Mouse (Mus musculus): ENCODE measurements around the gene Padi2. TPM values are rescaled to one million over a fixed set of nuclear protein-coding genes. Genes with fewer than 3 reads are reported as not detected.

Gene Padi2
- polyA plus RNA-seq, 1 experiment from 2014 or later = 8.4 TPM

GRCm38 (mm10) chr4:140882365-140882764, 23.8 kb upstream of the Padi2 start:
- no peak for ATAC-seq (ENCODE audit: low FRiP score, low read depth)

DNA sequence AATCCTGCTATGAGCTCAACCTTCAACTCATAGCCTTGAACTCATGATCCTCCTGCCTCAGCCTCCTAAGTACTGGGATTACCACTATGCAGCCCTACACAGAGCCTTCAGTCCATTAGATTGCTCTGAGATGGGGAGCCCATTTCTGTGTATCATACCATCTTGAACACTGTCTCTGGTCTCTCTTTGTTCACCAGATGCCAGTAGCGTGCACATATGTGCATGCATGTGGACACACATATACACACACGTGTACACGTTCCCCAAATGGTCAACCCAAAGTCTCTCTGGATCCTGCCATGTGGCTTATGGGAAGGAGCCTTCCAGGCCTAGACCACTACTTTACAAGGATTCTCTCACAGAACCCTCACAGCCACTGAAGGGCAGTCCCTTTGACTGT, 23.2 kb upstream of the Padi2 start:
- ATAC-seq (ENCODE audit: low FRiP score, low read depth) = no peak
- Histone ChIP-seq H3K27me3 (replicated peaks) (no peaks in the 10 kb centered on the region), H3K4me1 (no peaks in the 10 kb centered on the region), H3K9me3 (peaks cover 10% of the 10 kb centered on the region; the same call in 1 of the 2 replicates), H3K4me3 (no peak overlapping the region), H3K4me2 (replicated peaks) (no peak overlapping the region), H3K27ac (no peak overlapping the region), H3K36me3 (no peaks in the 10 kb centered on the region), H3K9ac (no peak overlapping the region)
- WGBS = 98% methylated on average over 3 of the region's 3 CpGs

More at GRCm38 (mm10) chr4:140882365-140882764, 23.8 kb upstream of the Padi2 start:
- Histone ChIP-seq H3K9me3 (peaks cover 10% of the 10 kb centered on the region; the same call in 1 of the 2 replicates), H3K36me3 (no peaks in the 10 kb centered on the region), H3K4me1 (peaks cover 5% of the 10 kb centered on the region; the same call in 1 of the 2 replicates), H3K4me3 (no peak overlapping the region), H3K9ac (no peak overlapping the region), H3K27me3 (replicated peaks) (no peaks in the 10 kb centered on the region), H3K4me2 (replicated peaks) (no peak overlapping the region), H3K27ac (no peak overlapping the region)
- WGBS = 63% methylated on average over 4 of the region's 4 CpGs

DNA sequence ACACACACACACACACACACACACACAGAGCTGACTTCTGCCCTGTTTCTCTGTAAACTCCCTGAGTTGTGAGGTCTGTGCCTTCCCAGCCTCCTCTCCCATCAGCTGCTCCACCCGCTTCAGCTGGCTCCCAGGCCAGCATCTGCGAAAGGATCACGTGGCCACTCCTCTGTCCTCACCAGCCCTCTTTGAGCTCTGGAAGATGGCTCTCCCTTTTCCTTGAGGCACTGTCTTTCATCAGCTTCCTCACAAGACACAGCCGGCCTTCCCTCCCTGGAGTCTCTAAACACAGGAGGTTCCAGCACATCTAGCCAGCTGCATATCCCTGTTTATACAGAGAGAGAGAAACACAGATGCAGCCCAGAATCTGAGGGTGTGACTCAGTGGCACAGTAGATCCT, 22.3 kb upstream of the Padi2 start:
- Histone ChIP-seq H3K4me2 (replicated peaks) (no peak overlapping the region), H3K4me3 (no peak overlapping the region), H3K36me3 (no peaks in the 10 kb centered on the region), H3K27me3 (replicated peaks) (no peaks in the 10 kb centered on the region), H3K9ac (no peak overlapping the region), H3K27ac (no peak overlapping the region), H3K4me1 (no peaks in the 10 kb centered on the region), H3K9me3 (peaks cover 10% of the 10 kb centered on the region; the same call in 1 of the 2 replicates)
- 44% methylated on average over 4 of the region's 4 CpGs for WGBS
- no peak for ATAC-seq (ENCODE audit: low FRiP score, low read depth)

GRCm38 (mm10) chr4:140891525-140892162, 14.5 kb upstream of the Padi2 start:
- Histone ChIP-seq H3K9ac (no peak overlapping the region), H3K4me2 (replicated peaks) (no peak overlapping the region), H3K9me3 (peaks cover 10% of the 10 kb centered on the region; the same call in 1 of the 2 replicates), H3K27me3 (replicated peaks) (no peaks in the 10 kb centered on the region), H3K4me1 (no peaks in the 10 kb centered on the region), H3K4me3 (no peak overlapping the region), H3K36me3 (no peaks in the 10 kb centered on the region), H3K27ac (no peak overlapping the region)
- WGBS = 93% methylated on average over 14 of the region's 14 CpGs
- no peak for ATAC-seq (ENCODE audit: low FRiP score, low read depth)

GRCm38 (mm10) chr4:140892163-140892530, 14.0 kb upstream of the Padi2 start:
- WGBS = 64% methylated on average over 1 of the region's 1 CpGs

DNA sequence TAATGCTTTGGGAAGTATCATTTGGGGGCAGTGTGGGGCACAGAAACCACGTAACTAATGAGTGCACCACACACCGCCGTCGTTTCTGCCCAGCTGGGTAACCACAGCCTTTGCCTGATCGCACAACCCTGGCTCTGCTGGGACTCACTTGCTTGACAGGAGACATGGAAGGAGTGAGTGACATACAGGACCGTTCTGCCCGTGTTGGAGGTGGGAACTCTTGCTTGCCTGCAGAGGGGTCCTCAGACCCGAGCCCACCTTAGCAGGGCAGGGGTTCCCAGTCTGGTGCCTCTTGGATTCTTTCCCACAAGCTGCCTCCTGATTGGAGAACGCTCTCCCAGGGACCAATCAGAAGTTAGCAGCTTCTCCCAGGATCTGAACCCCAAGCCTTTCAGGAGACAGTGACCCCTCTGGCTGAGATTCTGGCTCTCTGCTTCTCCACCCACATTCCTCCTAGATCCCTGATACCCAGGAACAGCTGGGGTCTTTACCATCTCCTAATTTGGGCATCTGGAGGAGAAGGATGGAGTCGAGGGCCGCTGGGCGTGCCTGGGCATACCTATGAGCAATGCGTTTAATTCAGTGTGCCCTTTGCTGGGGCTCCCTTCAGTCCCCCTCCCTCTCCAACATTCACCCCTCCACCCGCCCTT, 1.2 kb upstream of the Padi2 start:
- Histone ChIP-seq H3K4me1 (peaks cover 11% of the 10 kb centered on the region), H3K36me3 (no peaks in the 10 kb centered on the region), H3K4me2 (replicated peaks) (no peak overlapping the region), H3K27ac (no peak overlapping the region), H3K9me3 (no peaks in the 10 kb centered on the region), H3K27me3 (replicated peaks) (peaks cover 36% of the 10 kb centered on the region), H3K9ac (no peak overlapping the region), H3K4me3 (no peak overlapping the region)
- no peak for ATAC-seq (ENCODE audit: low FRiP score, low read depth)
- 59% methylated on average over 14 of the region's 14 CpGs for WGBS

More at GRCm38 (mm10) chr4:140892163-140892530, 14.0 kb upstream of the Padi2 start:
- no peak overlapping the region for H3K9ac ChIP-seq
- peaks cover 10% of the 10 kb centered on the region; the same call in 1 of the 2 replicates for H3K9me3 ChIP-seq
- H3K36me3 ChIP-seq = no peaks in the 10 kb centered on the region
- H3K4me3 ChIP-seq = no peak overlapping the region
- no peaks in the 10 kb centered on the region for H3K4me1 ChIP-seq
- H3K27ac ChIP-seq = no peak overlapping the region
- ATAC-seq (ENCODE audit: low FRiP score, low read depth) = no peak
- no peak overlapping the region for H3K4me2 ChIP-seq (replicated peaks)
- no peaks in the 10 kb centered on the region for H3K27me3 ChIP-seq (replicated peaks)

DNA sequence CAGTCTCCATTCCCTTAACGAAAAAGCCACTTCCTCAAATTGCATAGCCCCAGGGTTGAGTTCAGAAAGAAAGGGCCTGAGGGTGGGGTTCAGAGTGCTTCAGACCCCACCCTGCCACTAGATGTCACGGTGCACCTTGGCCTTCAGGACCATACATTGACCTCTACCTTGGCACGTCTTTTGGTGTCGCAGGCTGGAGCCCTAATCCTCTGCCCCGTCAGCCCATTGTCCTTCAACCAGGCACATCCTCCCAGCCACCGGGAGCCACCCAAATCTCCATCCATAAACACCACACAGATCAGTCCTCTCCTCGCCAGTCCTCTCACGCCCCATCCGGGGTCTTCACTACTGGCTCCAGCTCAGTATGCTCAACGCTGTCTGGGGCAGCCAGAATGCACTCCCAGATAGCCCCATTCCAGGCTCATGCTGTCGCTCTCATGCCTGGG, 695 bp upstream of the Padi2 start:
- Histone ChIP-seq H3K9ac (0 out of 2 replicates have a peak overlapping the region, but pooled peaks have one; percentile 33), H3K9me3 (no peaks in the 10 kb centered on the region), H3K4me3 (no peak overlapping the region; the same call in 1 of the 2 replicates), H3K36me3 (no peaks in the 10 kb centered on the region), H3K27me3 (replicated peaks) (peaks cover 36% of the 10 kb centered on the region), H3K27ac (no peak overlapping the region), H3K4me2 (replicated peaks) (peak overlapping the region; percentile 73), H3K4me1 (peaks cover 11% of the 10 kb centered on the region)
- 18% methylated on average over 11 of the region's 11 CpGs for WGBS
- no peak for ATAC-seq (ENCODE audit: low FRiP score, low read depth)

- Histone ChIP-seq H3K9ac (no peak overlapping the region), H3K27ac (no peak overlapping the region), H3K4me1 (peaks cover 17% of the 10 kb centered on the region), H3K4me3 (no peak overlapping the region), H3K36me3 (no peaks in the 10 kb centered on the region), H3K27me3 (replicated peaks) (peaks cover 34% of the 10 kb centered on the region), H3K9me3 (no peaks in the 10 kb centered on the region), H3K4me2 (replicated peaks) (peak overlapping the region; percentile 73)
- WGBS = 52% methylated on average over 11 of the region's 11 CpGs
- no peak for ATAC-seq (ENCODE audit: low FRiP score, low read depth)
These were observed 710 bp downstream of the Padi2 start for GRCm38 (mm10) chr4:140906827-140907280.

GRCm38 (mm10) chr4:140907306-140908024, 1.3 kb downstream of the Padi2 start:
- Histone ChIP-seq H3K9ac (no peak overlapping the region), H3K4me2 (replicated peaks) (no peak overlapping the region), H3K4me1 (peaks cover 17% of the 10 kb centered on the region), H3K9me3 (no peaks in the 10 kb centered on the region), H3K36me3 (no peaks in the 10 kb centered on the region), H3K27ac (no peak overlapping the region), H3K27me3 (replicated peaks) (peaks cover 32% of the 10 kb centered on the region), H3K4me3 (no peak overlapping the region)
- no peak for ATAC-seq (ENCODE audit: low FRiP score, low read depth)
- 60% methylated on average over 12 of the region's 12 CpGs for WGBS

GRCm38 (mm10) chr4:140908627-140909026, 2.5 kb downstream of the Padi2 start:
- WGBS = 65% methylated on average over 5 of the region's 5 CpGs
- Histone ChIP-seq H3K9me3 (no peaks in the 10 kb centered on the region), H3K27ac (no peak overlapping the region), H3K36me3 (no peaks in the 10 kb centered on the region), H3K9ac (no peak overlapping the region), H3K4me3 (no peak overlapping the region), H3K4me1 (peaks cover 17% of the 10 kb centered on the region), H3K27me3 (replicated peaks) (peaks cover 32% of the 10 kb centered on the region), H3K4me2 (replicated peaks) (no peak overlapping the region)
- ATAC-seq (ENCODE audit: low FRiP score, low read depth) = no peak

- H3K9ac ChIP-seq = no peak overlapping the region
- peaks cover 17% of the 10 kb centered on the region for H3K4me1 ChIP-seq
- H3K36me3 ChIP-seq = no peaks in the 10 kb centered on the region
- peaks cover 29% of the 10 kb centered on the region for H3K27me3 ChIP-seq (replicated peaks)
- no peaks in the 10 kb centered on the region for H3K9me3 ChIP-seq
- H3K27ac ChIP-seq = no peak overlapping the region
- 76% methylated on average over 4 of the region's 4 CpGs for WGBS
- no peak overlapping the region for H3K4me3 ChIP-seq
- ATAC-seq (ENCODE audit: low FRiP score, low read depth) = no peak
- H3K4me2 ChIP-seq (replicated peaks) = no peak overlapping the region
These were observed 3.4 kb downstream of the Padi2 start for GRCm38 (mm10) chr4:140909536-140909935.

DNA sequence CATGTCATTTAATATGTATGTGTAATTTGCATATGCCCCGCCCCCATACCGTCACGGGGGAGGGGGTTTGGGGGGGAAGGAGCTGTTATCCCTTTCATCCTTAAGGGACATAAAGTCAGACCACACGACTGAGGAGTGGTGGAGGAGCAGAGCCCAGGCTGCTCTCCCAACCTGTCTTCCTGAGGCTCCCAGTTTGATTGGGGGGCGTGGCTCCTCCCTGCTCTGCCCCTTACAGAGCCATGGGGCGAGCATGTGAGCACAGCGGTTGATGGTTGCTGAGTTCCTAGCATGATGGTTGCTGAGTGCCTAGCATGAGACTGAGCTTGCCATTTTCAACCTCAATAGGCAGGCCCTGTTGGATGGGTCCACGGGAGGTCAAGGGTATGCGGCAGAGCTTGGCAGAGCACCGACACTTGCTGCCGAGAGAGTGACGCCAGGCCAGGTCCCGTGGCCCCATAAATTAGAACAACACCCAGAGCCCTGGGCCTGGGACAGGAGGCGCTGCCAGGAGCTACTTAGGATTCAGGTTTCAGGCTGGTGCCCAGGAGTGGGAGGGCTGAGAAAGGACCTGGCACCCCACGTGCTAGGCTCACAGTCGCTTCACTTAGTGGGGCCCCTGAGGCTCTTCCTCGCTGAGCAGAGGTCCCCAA, 4.6 kb downstream of the Padi2 start:
- Histone ChIP-seq H3K9me3 (no peaks in the 10 kb centered on the region), H3K36me3 (no peaks in the 10 kb centered on the region), H3K4me3 (no peak overlapping the region), H3K4me2 (replicated peaks) (peak overlapping the region; percentile 35; the same call in 1 of the 2 replicates), H3K27me3 (replicated peaks) (peaks cover 18% of the 10 kb centered on the region), H3K4me1 (peaks cover 12% of the 10 kb centered on the region), H3K27ac (no peak overlapping the region), H3K9ac (no peak overlapping the region)
- WGBS = 22% methylated on average over 17 of the region's 17 CpGs
- ATAC-seq (ENCODE audit: low FRiP score, low read depth) = no peak

All from neural tube, embryonic 12.5 days (tissue).